Mouse (Mus musculus): ENCODE results near the gene Wfs1. TPM values are rescaled to one million over a fixed set of nuclear protein-coding genes. Genes with fewer than 3 reads are reported as not detected.

Wfs1 gene
- polyA plus RNA-seq, 1 experiment from 2014 or later = 6.4 TPM

DNA sequence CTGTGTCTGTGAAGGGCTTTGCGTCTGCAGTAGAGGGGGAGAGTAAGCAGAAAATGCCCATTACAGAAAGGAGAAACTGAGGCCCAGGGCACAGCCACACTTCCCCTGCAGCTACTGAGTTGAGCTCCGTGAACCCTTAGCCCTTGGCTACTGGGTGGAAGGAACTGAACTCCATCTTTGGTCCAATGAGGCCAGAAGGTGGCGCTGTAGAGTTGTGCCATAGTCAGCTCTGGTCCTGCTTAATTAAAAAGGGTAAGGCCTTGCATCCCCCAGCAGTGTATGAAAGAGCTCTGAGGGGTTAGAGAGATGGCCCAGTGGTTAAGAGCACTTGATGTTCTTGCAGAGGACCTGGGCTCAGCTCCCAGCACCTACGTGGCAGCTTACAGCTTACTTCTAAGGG, 60.3 kb downstream of the Wfs1 start:
- 47% methylated on average over 4 of the region's 4 CpGs for WGBS

DNA sequence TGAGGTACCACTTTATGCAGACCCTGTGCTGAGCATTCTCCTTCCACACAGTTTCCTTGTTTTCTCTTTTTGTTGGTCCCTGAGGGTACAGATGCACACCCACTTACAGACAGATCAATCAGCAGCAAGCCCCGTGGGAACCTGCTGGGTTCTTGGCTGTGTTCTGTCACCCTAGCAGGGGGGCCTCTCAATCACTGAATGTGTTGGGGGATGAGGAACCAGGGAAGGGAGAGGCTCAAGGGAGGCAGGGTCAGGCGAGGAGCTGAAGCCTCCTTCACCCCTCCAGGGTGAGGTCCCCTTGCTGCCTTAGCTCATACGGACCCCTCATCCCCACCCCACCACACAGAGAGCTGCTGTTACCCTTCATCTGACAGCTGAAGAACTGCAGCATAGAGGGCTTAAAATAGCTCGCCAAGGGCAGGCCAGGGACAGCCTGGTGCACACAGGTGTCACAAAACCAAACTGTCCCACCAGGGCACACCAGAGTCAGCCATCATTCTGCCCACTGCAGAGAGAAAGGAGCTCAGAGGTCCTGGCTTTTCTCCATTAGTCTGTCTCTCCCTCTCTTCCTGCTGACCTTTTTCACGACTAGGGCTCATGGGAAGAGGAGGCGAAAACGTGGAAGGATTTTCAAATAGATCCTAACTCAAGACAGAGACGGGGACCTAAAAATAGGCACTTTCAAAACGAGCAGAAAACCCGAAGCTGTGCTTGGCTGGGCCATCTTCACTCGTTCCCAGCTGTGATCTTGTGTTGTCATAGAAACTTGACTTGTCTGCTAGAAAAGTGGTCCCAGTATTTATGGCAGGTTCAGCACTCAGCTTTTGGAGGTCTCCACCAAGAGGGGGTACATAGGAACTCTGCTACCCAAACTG, 64.9 kb downstream of the Wfs1 start:
- no peak overlapping the region for H3K4me2 ChIP-seq
- 59% methylated on average over 11 of the region's 11 CpGs for WGBS
- H3K4me1 ChIP-seq (ENCODE audit: control insufficient read depth, insufficient read depth, low read length) = no peaks in the 10 kb centered on the region
- no peaks in the 10 kb centered on the region for H3K36me3 ChIP-seq (ENCODE audit: control insufficient read depth, insufficient read depth, low read length)
- no peak overlapping the region for H3K9ac ChIP-seq (ENCODE audit: low read length)
- H3K9me3 ChIP-seq (ENCODE audit: control insufficient read depth, low read length) = no peaks in the 10 kb centered on the region
- no peak overlapping the region for H3K4me3 ChIP-seq (ENCODE audit: low read depth, low read length)
- DNase-seq (ENCODE audit: low spot score, missing footprints) (no peak), ATAC-seq (ENCODE audit: low FRiP score) (no peak)
- no peaks in the 10 kb centered on the region for H3K27me3 ChIP-seq (ENCODE audit: control insufficient read depth, insufficient read depth, low read length)
- no peak overlapping the region for H3K27ac ChIP-seq (ENCODE audit: low read depth, low read length)

More for the DNA sequence above, 60.3 kb downstream of the Wfs1 start:
- no peaks in the 10 kb centered on the region for H3K4me1 ChIP-seq (ENCODE audit: control insufficient read depth, insufficient read depth, low read length)
- no peak overlapping the region for H3K27ac ChIP-seq (ENCODE audit: low read depth, low read length)
- DNase-seq (ENCODE audit: low spot score, missing footprints) = peak; percentile 91
- H3K36me3 ChIP-seq (ENCODE audit: control insufficient read depth, insufficient read depth, low read length) = no peaks in the 10 kb centered on the region
- no peak overlapping the region for H3K9ac ChIP-seq (ENCODE audit: low read length)
- H3K27me3 ChIP-seq (ENCODE audit: control insufficient read depth, insufficient read depth, low read length) = no peaks in the 10 kb centered on the region
- no peak for ATAC-seq (ENCODE audit: low FRiP score)
- no peaks in the 10 kb centered on the region for H3K9me3 ChIP-seq (ENCODE audit: control insufficient read depth, low read length)
- H3K4me3 ChIP-seq (ENCODE audit: low read depth, low read length) = no peak overlapping the region
- H3K4me2 ChIP-seq = no peak overlapping the region

DNA sequence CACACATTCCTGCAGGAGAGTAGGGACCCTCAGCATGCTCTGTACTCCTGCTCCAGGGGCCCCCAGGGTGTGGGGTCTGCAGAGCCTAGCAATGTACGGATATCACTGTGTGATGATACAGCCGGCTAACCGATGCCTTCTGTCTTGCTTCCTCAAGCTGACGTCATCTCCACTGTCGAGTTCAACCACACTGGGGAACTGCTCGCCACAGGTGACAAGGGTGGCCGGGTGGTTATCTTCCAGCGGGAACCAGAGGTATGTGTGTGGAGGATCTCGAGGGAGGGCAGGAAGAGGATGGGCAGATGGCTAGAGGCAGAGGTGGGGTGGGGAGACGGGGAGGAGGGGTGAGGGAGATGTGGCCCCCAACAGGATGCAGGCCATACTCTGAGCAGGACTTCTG, 66.2 kb downstream of the Wfs1 start:
- 82% methylated on average over 10 of the region's 10 CpGs for WGBS
- no peak overlapping the region for H3K27ac ChIP-seq (ENCODE audit: low read depth, low read length)
- no peaks in the 10 kb centered on the region for H3K4me1 ChIP-seq (ENCODE audit: control insufficient read depth, insufficient read depth, low read length)
- no peaks in the 10 kb centered on the region for H3K9me3 ChIP-seq (ENCODE audit: control insufficient read depth, low read length)
- H3K27me3 ChIP-seq (ENCODE audit: control insufficient read depth, insufficient read depth, low read length) = no peaks in the 10 kb centered on the region
- H3K4me2 ChIP-seq = no peak overlapping the region
- no peak for DNase-seq (ENCODE audit: low spot score, missing footprints)
- H3K4me3 ChIP-seq (ENCODE audit: low read depth, low read length) = no peak overlapping the region
- ATAC-seq (ENCODE audit: low FRiP score) = no peak
- H3K36me3 ChIP-seq (ENCODE audit: control insufficient read depth, insufficient read depth, low read length) = no peaks in the 10 kb centered on the region
- H3K9ac ChIP-seq (ENCODE audit: low read length) = no peak overlapping the region

DNA sequence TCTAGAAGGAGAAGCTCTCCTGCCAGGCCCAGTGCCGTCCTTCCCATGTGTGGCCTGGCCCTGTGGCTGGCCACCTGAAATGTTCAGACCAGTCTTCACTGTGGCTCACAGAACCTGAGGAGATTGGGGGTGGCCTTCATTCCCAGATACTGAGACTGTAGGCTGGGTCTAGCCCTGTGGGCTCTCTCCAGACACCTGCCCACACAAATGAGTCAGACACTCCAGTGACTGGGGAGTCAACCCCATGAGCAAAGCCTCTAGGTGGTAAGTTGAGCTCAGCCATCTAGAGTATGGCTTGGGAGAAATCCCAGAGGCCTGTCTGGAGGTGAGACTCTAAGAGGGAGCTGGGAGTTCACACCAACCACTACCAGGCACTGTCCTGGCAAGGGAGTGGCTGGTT, 67.1 kb downstream of the Wfs1 start:
- no peak overlapping the region for H3K4me3 ChIP-seq (ENCODE audit: low read depth, low read length)
- no peak for ATAC-seq (ENCODE audit: low FRiP score)
- no peaks in the 10 kb centered on the region for H3K4me1 ChIP-seq (ENCODE audit: control insufficient read depth, insufficient read depth, low read length)
- 90% methylated on average over 1 of the region's 1 CpGs for WGBS
- no peak overlapping the region for H3K9ac ChIP-seq (ENCODE audit: low read length)
- DNase-seq (ENCODE audit: low spot score, missing footprints) = no peak
- no peaks in the 10 kb centered on the region for H3K27me3 ChIP-seq (ENCODE audit: control insufficient read depth, insufficient read depth, low read length)
- no peak overlapping the region for H3K27ac ChIP-seq (ENCODE audit: low read depth, low read length)
- no peak overlapping the region for H3K4me2 ChIP-seq
- H3K9me3 ChIP-seq (ENCODE audit: control insufficient read depth, low read length) = no peaks in the 10 kb centered on the region
- no peaks in the 10 kb centered on the region for H3K36me3 ChIP-seq (ENCODE audit: control insufficient read depth, insufficient read depth, low read length)

DNA sequence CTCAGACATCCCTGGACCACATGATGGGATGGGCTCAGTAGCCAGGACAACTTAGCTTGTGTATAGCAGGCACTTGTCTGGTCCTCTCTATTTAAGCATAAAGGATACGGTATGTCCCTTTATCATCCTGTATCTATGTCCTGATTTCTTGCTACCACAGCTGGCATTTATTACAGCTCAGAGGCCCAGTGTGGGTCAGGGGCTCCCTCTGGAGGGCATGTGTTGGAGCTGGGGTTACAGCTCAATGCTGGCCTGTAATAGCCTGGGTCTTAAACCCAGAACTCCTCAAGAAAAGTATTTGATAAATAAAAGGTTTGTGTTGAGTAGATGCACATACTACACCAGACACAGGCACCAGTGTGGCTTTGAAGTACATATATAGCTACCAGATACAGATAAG, 68.9 kb downstream of the Wfs1 start:
- Histone ChIP-seq H3K9me3 (ENCODE audit: control insufficient read depth, low read length) (no peaks in the 10 kb centered on the region), H3K4me1 (ENCODE audit: control insufficient read depth, insufficient read depth, low read length) (no peaks in the 10 kb centered on the region), H3K27ac (ENCODE audit: low read depth, low read length) (no peak overlapping the region), H3K4me2 (no peak overlapping the region), H3K27me3 (ENCODE audit: control insufficient read depth, insufficient read depth, low read length) (no peaks in the 10 kb centered on the region), H3K9ac (ENCODE audit: low read length) (no peak overlapping the region), H3K4me3 (ENCODE audit: low read depth, low read length) (no peak overlapping the region), H3K36me3 (ENCODE audit: control insufficient read depth, insufficient read depth, low read length) (no peaks in the 10 kb centered on the region)
- ATAC-seq (ENCODE audit: low FRiP score) = no peak
- DNase-seq (ENCODE audit: low spot score, missing footprints) = no peak
- WGBS = 71% methylated on average over 1 of the region's 1 CpGs

DNA sequence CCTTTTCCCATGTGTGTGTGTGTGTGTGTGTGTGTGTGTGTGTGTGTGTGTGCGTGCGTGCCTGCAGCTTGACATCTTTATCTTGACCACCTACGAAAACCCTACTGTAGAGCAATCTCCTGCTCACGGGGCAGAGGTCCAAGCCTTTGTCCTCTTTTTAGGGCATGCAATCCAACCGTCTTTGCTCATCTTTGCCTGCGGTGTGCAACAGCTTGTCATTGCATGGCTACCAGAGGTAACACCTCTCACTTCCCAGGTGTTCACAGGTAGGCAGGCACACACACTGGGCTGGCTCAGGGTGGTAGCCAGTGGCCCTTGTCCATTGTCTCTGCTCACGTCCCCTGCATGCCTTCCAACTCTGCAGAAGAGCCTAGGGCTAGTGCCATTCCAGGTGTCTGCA, 71.0 kb downstream of the Wfs1 start:
- Histone ChIP-seq H3K27me3 (ENCODE audit: control insufficient read depth, insufficient read depth, low read length) (no peaks in the 10 kb centered on the region), H3K4me1 (ENCODE audit: control insufficient read depth, insufficient read depth, low read length) (no peaks in the 10 kb centered on the region), H3K9me3 (ENCODE audit: control insufficient read depth, low read length) (no peaks in the 10 kb centered on the region), H3K9ac (ENCODE audit: low read length) (no peak overlapping the region), H3K27ac (ENCODE audit: low read depth, low read length) (no peak overlapping the region), H3K4me2 (no peak overlapping the region), H3K36me3 (ENCODE audit: control insufficient read depth, insufficient read depth, low read length) (no peaks in the 10 kb centered on the region), H3K4me3 (ENCODE audit: low read depth, low read length) (no peak overlapping the region)
- WGBS = 77% methylated on average over 7 of the region's 7 CpGs
- ATAC-seq (ENCODE audit: low FRiP score) (no peak), DNase-seq (ENCODE audit: low spot score, missing footprints) (no peak)

DNA sequence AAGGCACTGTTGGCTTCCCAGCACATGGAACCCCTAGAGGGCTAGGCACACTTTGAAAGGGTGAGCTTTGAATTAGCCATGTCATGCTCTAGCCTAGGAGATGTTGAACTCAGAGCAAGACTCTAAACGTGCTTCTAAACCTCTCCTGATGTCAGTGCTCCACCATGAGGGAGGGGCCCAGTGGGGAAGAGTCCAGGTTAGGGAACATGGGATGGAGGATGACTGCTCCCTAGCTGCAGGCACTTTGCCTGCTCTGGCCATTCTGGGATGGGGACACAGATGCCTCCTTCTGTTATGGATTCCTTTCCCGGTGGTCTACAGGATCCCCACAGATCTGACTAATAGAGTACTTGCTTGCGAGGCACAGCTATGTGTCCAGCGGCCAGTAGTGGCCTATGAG, 71.8 kb downstream of the Wfs1 start:
- ATAC-seq (ENCODE audit: low FRiP score) (no peak), DNase-seq (ENCODE audit: low spot score, missing footprints) (no peak)
- Histone ChIP-seq H3K4me3 (ENCODE audit: low read depth, low read length) (no peak overlapping the region), H3K9me3 (ENCODE audit: control insufficient read depth, low read length) (no peaks in the 10 kb centered on the region), H3K27ac (ENCODE audit: low read depth, low read length) (no peak overlapping the region), H3K27me3 (ENCODE audit: control insufficient read depth, insufficient read depth, low read length) (no peaks in the 10 kb centered on the region), H3K36me3 (ENCODE audit: control insufficient read depth, insufficient read depth, low read length) (no peaks in the 10 kb centered on the region), H3K4me1 (ENCODE audit: control insufficient read depth, insufficient read depth, low read length) (no peaks in the 10 kb centered on the region), H3K4me2 (no peak overlapping the region), H3K9ac (ENCODE audit: low read length) (no peak overlapping the region)
- 81% methylated on average over 4 of the region's 4 CpGs for WGBS

DNA sequence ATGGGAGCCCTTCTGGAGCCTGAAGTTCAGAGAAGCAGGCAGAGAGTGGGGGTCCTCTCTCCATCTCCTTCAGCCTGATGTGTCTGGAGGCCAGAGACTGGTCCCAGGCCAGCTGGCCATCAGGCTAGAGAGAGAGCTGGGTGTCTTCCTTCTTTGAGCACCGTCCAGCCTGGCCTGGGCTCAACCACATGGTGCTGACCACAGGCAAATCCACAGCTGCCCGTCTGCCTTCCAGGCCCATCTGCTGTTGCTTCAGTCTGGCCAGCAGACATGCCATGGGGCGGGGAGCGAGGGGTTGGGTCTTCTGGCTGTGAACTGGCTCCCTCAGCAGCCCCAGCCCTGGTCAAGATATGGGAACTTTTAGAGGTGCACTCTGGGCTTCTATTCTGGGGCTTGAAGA, 72.4 kb downstream of the Wfs1 start:
- no peak for ATAC-seq (ENCODE audit: low FRiP score)
- WGBS = 83% methylated on average over 4 of the region's 4 CpGs
- no peak for DNase-seq (ENCODE audit: low spot score, missing footprints)

More for the DNA sequence above, 72.4 kb downstream of the Wfs1 start:
- Histone ChIP-seq H3K9ac (ENCODE audit: low read length) (no peak overlapping the region), H3K4me1 (ENCODE audit: control insufficient read depth, insufficient read depth, low read length) (no peaks in the 10 kb centered on the region), H3K9me3 (ENCODE audit: control insufficient read depth, low read length) (no peaks in the 10 kb centered on the region), H3K4me2 (no peak overlapping the region), H3K36me3 (ENCODE audit: control insufficient read depth, insufficient read depth, low read length) (no peaks in the 10 kb centered on the region), H3K4me3 (ENCODE audit: low read depth, low read length) (no peak overlapping the region), H3K27ac (ENCODE audit: low read depth, low read length) (no peak overlapping the region), H3K27me3 (ENCODE audit: control insufficient read depth, insufficient read depth, low read length) (no peaks in the 10 kb centered on the region)
